Comparison of ENCODE assay signal across 16 mouse cellular contexts in the genomic region with DNA sequence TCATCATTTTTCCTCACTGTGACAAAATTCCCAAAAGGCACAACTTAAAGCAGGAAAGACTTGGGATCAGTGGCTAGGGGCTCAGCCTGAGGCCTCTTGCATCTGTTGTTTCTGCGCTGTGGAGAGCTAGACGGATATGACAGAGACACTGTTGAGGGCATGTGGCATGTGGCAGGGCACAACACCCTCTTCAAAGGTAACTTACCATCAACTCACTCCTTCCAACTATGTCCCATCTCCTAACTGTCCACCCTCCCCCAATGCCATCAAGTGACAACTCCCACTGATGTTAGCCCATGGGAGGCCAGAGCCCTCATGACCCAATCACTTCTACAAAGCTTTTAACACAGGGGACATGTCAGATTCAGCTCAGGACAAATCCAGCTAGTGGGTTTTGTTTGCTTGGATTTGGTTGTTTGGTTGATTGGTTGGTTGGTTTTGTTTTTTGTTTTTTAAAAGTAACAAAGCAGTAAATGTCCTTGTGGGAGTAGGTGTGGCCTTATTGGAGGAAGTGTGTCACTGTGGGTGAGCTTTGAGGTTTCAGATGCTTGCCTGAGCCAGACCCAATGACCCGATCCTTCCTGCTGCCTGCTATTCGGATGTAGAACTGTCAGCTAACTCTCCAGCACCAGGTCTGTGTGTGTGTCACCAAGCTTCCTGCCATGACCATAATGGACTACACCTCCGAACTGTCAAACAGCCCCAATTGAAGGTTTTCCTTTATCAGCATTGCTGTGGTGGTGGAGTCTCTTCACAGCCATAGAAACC. TPM values are rescaled to one million over a fixed set of nuclear protein-coding genes. Genes with fewer than 3 reads are reported as not detected.
A peak's percentile ranks its signal among the peaks of the same experiment; 100 is the strongest.
DNase-seq lines count a peak whose midpoint lies in the region; ATAC-seq and TF ChIP-seq lines count a peak whose summit lies in the region.
"Had no signal": no experiment of that assay in that cellular context is flagged by ENCODE, and none has a peak within 500 bp of the region (broad histone marks: within the 10 kb centered on the region; RNA-seq: fewer than 3 reads in every experiment).

No protein-coding gene starts in this region.

- peak; percentile 96 for ATAC-seq in CD4-positive, CD25-positive, alpha-beta regulatory T cell, adult 4 months
- ATAC-seq in inflammation-experienced regulatory T-cells, adult 6 months, result peak; percentile 94
- ATAC-seq: intestine, embryonic 15.5 days had no signal

- no peaks in the 10 kb centered on the region for H3K27me3 ChIP-seq in spleen, adult 2 months (ENCODE audit: control insufficient read depth, insufficient read depth, low read length)
- H3K27me3 ChIP-seq: embryonic facial prominence, embryonic 15.5 days; forebrain, embryonic 12.5 days; intestine, embryonic 15.5 days had no signal

- no peaks in the 10 kb centered on the region for H3K36me3 ChIP-seq in spleen, adult 2 months (ENCODE audit: control insufficient read depth, insufficient read depth, low read length)
- H3K36me3 ChIP-seq: embryonic facial prominence, embryonic 15.5 days; forebrain, embryonic 12.5 days; intestine, embryonic 15.5 days had no signal

- peak; percentile 86 for DNase-seq in 416B (ENCODE audit: low read depth)
- DNase-seq in spleen, adult 2 months (ENCODE audit: low read depth in 1 of 2, low spot score in 2 of 2), result peak; percentile 54 to 77
- no peak for DNase-seq in kidney, adult 8-10 months
- DNase-seq in layer of hippocampus, postnatal 36 days, result no peak
- DNase-seq in frontal cortex, postnatal 14 days (ENCODE audit: low spot score in 2 of 2), result no peak
- DNase-seq in frontal cortex, postnatal 25 days (ENCODE audit: low spot score in 2 of 2), result no peak
- DNase-seq: adrenal gland, adult 8-10 months; cerebellum, postnatal 36 days; heart, postnatal 14 days; kidney, postnatal 4 days had no signal

- TF ChIP-seq CTCF in spleen, adult 2 months (IDR thresholded peaks at IDR 0.05; ENCODE audit: extremely low read depth, insufficient read depth, insufficient read length, insufficient replicate concordance), result no peak

- H3K4me3 ChIP-seq in spleen, adult 2 months (ENCODE audit: extremely low read depth, insufficient read depth, insufficient read length), result no peak overlapping the region
- H3K4me3 ChIP-seq: embryonic facial prominence, embryonic 15.5 days; forebrain, embryonic 12.5 days; heart, adult 2 months; intestine, embryonic 15.5 days had no signal

- peaks cover 10% of the 10 kb centered on the region for H3K4me1 ChIP-seq in spleen, adult 2 months (ENCODE audit: control insufficient read depth, insufficient read depth, insufficient read length)
- H3K4me1 ChIP-seq: intestine, embryonic 15.5 days had no signal

- WGBS in spleen, adult 2 months, result 35% methylated on average over 5 of the region's 5 CpGs

- no peak for TF ChIP-seq POLR2A in spleen, adult 2 months (IDR thresholded peaks at IDR 0.05; ENCODE audit: low read depth, low read length)

- H3K27ac ChIP-seq in spleen, adult 2 months (ENCODE audit: insufficient read depth, low read length), result no peak overlapping the region
- H3K27ac ChIP-seq: embryonic facial prominence, embryonic 15.5 days; forebrain, embryonic 12.5 days; heart, adult 2 months; intestine, embryonic 15.5 days had no signal

RNA-seq across cellular contexts. Expression of gene Lef1, which starts 53.2 kb away (rescaled TPM):
- polyA plus RNA-seq in CD4-positive, CD25-positive, alpha-beta regulatory T cell, adult 4 months (2017; shearing (Covaris generic)), result 100 to 1,000 TPM; 208 to 272 TPM
- 100 to 1,000 TPM; 103 to 195 (median 174) TPM for polyA plus RNA-seq in inflammation-experienced regulatory T-cells, adult 6 months (2017; shearing (Covaris generic))
- 50.9 and 54.5 TPM in 2 replicates for polyA plus RNA-seq in spleen, adult 2 months (2012; rRNA removed)
- total RNA-seq in layer of hippocampus, postnatal 36 days (2021), result 1 to 10 TPM; 5.5 to 6.7 TPM

Comparison
In these comparisons a context has a peak if more than half of its experiments do, and no peak if none do; other contexts are left out.
1. DNase-seq: peak in 416B (single experiment) and spleen, adult 2 months (2 of 2); none in kidney, adult 8-10 months (0 of 2), layer of hippocampus, postnatal 36 days (0 of 2), frontal cortex, postnatal 14 days (0 of 2) and frontal cortex, postnatal 25 days (0 of 2).